Mouse (Mus musculus): Measurements from ENCODE around the gene Ccdc146. TPM values are rescaled to one million over a fixed set of nuclear protein-coding genes. Genes with fewer than 3 reads are reported as not detected.

Gene Ccdc146
- polyA plus RNA-seq, 1 experiment from 2014 or later, result 2.2 TPM

DNA sequence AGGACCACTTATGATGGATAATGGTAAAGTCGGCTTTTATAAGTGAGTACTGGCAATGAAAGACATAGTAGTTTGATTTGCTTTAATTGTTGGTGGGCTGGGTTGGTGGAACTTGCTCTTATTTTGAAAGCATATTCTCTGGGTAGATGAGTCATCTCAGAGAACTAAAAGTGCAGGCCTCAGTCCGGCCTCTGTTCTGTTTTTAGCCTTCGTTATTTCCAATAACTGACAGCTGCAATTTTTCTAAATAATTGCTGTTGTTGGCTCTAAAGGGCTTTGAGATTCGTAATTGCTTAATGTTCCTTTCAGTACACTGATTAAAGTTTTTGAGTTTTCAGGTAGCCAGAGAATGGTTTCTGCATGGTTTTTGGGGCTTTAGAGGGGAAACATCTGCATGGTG is 153.7 kb downstream of the Ccdc146 start:
- WGBS (ENCODE audit: insufficient replicate concordance), result 69% methylated on average over 4 of the region's 4 CpGs
- no peaks in the 10 kb centered on the region for H3K36me3 ChIP-seq (ENCODE audit: control insufficient read depth, insufficient read depth, low read length)
- H3K27ac ChIP-seq (ENCODE audit: low read depth, low read length), result no peak overlapping the region

DNA sequence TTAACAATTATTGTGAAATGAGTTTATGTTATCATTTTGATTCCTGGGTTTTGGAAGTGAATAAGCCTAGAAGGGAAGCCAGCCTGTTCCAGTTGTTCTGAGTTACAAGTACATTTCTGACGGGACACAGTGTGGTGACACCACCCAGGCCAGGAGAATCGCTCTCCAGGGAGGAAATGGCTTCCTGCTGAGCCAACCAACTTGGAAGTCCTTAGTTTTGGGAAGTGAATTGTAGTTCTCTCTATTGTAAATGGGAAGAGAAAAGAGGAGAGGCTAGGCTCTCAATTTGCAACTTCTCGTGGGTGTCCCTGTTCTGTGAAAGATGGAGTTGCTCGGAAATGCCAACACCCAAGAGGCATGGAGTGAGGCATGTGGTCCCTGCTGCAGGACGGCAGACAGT is 155.0 kb downstream of the Ccdc146 start:
- Histone ChIP-seq H3K4me3 (ENCODE audit: low read depth, low read length) (no peak overlapping the region), H3K36me3 (ENCODE audit: control insufficient read depth, insufficient read depth, low read length) (no peaks in the 10 kb centered on the region), H3K27ac (ENCODE audit: low read depth, low read length) (no peak overlapping the region), H3K4me1 (ENCODE audit: control insufficient read depth, insufficient read depth, low read length) (no peaks in the 10 kb centered on the region), H3K9me3 (replicated peaks; ENCODE audit: control insufficient read depth, low read length) (no peaks in the 10 kb centered on the region), H3K27me3 (ENCODE audit: control insufficient read depth, insufficient read depth, low read length) (no peaks in the 10 kb centered on the region), H3K9ac (ENCODE audit: low read depth, low read length) (no peak overlapping the region), H3K4me2 (no peak overlapping the region)
- WGBS (ENCODE audit: insufficient replicate concordance), result 70% methylated on average over 5 of the region's 5 CpGs
- no peak for ATAC-seq (replicated peaks; ENCODE audit: insufficient number of reproducible peaks, low FRiP score, low TSS enrichment)

More for the DNA sequence above, 153.7 kb downstream of the Ccdc146 start:
- H3K27me3 ChIP-seq (ENCODE audit: control insufficient read depth, insufficient read depth, low read length), result no peaks in the 10 kb centered on the region
- H3K9me3 ChIP-seq (replicated peaks; ENCODE audit: control insufficient read depth, low read length), result no peaks in the 10 kb centered on the region
- no peak overlapping the region for H3K4me2 ChIP-seq
- no peaks in the 10 kb centered on the region for H3K4me1 ChIP-seq (ENCODE audit: control insufficient read depth, insufficient read depth, low read length)
- H3K4me3 ChIP-seq (ENCODE audit: low read depth, low read length), result no peak overlapping the region
- no peak overlapping the region for H3K9ac ChIP-seq (ENCODE audit: low read depth, low read length)
- ATAC-seq (replicated peaks; ENCODE audit: insufficient number of reproducible peaks, low FRiP score, low TSS enrichment), result no peak

DNA sequence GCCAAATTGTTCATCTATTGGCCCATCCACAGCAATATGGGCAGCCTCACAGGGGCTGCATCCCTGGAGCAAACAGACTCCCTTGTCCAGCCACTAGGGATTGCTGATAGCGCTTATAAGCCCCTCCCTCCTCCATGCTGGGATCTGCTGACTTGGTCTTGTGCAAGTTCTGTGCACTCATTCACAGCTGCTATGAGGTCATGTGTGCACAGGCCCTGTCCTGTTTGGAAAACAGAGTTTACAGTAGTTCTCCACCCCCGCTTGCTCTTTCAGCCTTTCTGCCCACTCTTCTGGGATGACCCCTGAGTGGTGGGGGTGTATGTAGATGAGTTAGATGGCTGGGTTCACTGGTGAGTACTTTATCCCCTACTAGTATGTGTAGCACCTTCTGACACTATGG is 157.4 kb downstream of the Ccdc146 start:
- no peak overlapping the region for H3K27ac ChIP-seq (ENCODE audit: low read depth, low read length)
- H3K4me3 ChIP-seq (ENCODE audit: low read depth, low read length), result no peak overlapping the region
- no peak for ATAC-seq (replicated peaks; ENCODE audit: insufficient number of reproducible peaks, low FRiP score, low TSS enrichment)
- no peaks in the 10 kb centered on the region for H3K27me3 ChIP-seq (ENCODE audit: control insufficient read depth, insufficient read depth, low read length)
- no peak overlapping the region for H3K9ac ChIP-seq (ENCODE audit: low read depth, low read length)
- H3K9me3 ChIP-seq (replicated peaks; ENCODE audit: control insufficient read depth, low read length), result no peaks in the 10 kb centered on the region
- H3K36me3 ChIP-seq (ENCODE audit: control insufficient read depth, insufficient read depth, low read length), result no peaks in the 10 kb centered on the region
- H3K4me2 ChIP-seq, result no peak overlapping the region
- 82% methylated on average over 2 of the region's 2 CpGs for WGBS (ENCODE audit: insufficient replicate concordance)
- no peaks in the 10 kb centered on the region for H3K4me1 ChIP-seq (ENCODE audit: control insufficient read depth, insufficient read depth, low read length)

DNA sequence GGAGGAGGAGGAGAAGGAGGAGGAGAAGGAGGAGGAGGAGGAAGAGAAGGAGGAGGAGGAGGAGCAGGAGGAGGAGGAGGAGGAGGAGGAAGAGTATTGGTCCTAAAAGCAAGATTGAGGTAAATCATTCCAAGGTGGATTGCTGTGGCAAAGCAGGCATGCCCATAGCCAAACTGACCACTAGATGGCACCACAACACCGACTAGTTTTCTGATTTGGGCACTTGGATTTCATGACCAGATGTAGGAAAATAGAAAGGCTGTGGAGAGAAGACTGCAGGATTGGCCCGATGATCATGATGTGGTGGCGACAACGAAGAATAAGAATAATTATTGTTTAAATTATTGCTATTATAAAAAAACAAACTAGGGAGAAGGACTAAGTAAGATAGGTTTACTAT is 159.4 kb downstream of the Ccdc146 start:
- Histone ChIP-seq H3K4me3 (ENCODE audit: low read depth, low read length) (no peak overlapping the region), H3K27ac (ENCODE audit: low read depth, low read length) (no peak overlapping the region), H3K27me3 (ENCODE audit: control insufficient read depth, insufficient read depth, low read length) (no peaks in the 10 kb centered on the region), H3K4me2 (no peak overlapping the region), H3K4me1 (ENCODE audit: control insufficient read depth, insufficient read depth, low read length) (no peaks in the 10 kb centered on the region), H3K9ac (ENCODE audit: low read depth, low read length) (no peak overlapping the region), H3K36me3 (ENCODE audit: control insufficient read depth, insufficient read depth, low read length) (no peaks in the 10 kb centered on the region), H3K9me3 (replicated peaks; ENCODE audit: control insufficient read depth, low read length) (no peaks in the 10 kb centered on the region)
- ATAC-seq (replicated peaks; ENCODE audit: insufficient number of reproducible peaks, low FRiP score, low TSS enrichment), result no peak
- WGBS (ENCODE audit: insufficient replicate concordance), result 24% methylated on average over 4 of the region's 4 CpGs

DNA sequence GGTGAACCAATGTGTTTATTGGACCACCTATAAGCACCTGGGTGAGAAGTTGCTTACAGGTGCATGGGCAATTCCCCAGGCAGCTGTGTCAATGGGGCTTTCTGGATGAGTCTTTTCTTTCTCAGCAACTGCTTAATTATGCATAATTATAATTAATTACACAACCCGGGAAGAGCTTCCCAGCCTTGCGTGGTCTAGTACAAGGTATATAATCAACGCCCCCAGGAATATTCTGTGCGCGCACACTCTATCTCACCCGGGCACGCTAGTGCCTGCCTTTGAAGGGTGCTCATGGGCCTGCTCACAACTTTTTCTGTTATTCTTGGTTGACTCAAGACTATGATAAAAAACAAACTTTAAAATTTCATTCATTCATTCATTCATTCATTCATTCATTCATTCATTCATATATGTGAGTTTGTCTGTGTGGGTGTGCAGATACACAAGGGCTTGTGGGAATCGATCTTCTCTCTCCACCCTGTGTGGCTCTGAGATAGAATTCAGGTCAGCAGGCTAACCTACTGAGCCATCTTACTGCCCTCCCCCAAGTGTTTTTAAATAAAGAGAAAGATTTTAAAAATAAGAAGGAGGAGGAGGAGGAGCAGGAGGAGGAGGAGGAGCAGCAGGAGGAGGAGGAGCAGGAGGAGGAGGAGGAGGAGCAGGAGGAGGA is 160.0 kb downstream of the Ccdc146 start:
- no peaks in the 10 kb centered on the region for H3K4me1 ChIP-seq (ENCODE audit: control insufficient read depth, insufficient read depth, low read length)
- H3K9ac ChIP-seq (ENCODE audit: low read depth, low read length), result no peak overlapping the region
- H3K4me2 ChIP-seq, result no peak overlapping the region
- H3K27ac ChIP-seq (ENCODE audit: low read depth, low read length), result no peak overlapping the region
- no peak overlapping the region for H3K4me3 ChIP-seq (ENCODE audit: low read depth, low read length)
- no peaks in the 10 kb centered on the region for H3K9me3 ChIP-seq (replicated peaks; ENCODE audit: control insufficient read depth, low read length)
- 81% methylated on average over 8 of the region's 8 CpGs for WGBS (ENCODE audit: insufficient replicate concordance)
- ATAC-seq (replicated peaks; ENCODE audit: insufficient number of reproducible peaks, low FRiP score, low TSS enrichment), result no peak
- H3K36me3 ChIP-seq (ENCODE audit: control insufficient read depth, insufficient read depth, low read length), result no peaks in the 10 kb centered on the region
- no peaks in the 10 kb centered on the region for H3K27me3 ChIP-seq (ENCODE audit: control insufficient read depth, insufficient read depth, low read length)

DNA sequence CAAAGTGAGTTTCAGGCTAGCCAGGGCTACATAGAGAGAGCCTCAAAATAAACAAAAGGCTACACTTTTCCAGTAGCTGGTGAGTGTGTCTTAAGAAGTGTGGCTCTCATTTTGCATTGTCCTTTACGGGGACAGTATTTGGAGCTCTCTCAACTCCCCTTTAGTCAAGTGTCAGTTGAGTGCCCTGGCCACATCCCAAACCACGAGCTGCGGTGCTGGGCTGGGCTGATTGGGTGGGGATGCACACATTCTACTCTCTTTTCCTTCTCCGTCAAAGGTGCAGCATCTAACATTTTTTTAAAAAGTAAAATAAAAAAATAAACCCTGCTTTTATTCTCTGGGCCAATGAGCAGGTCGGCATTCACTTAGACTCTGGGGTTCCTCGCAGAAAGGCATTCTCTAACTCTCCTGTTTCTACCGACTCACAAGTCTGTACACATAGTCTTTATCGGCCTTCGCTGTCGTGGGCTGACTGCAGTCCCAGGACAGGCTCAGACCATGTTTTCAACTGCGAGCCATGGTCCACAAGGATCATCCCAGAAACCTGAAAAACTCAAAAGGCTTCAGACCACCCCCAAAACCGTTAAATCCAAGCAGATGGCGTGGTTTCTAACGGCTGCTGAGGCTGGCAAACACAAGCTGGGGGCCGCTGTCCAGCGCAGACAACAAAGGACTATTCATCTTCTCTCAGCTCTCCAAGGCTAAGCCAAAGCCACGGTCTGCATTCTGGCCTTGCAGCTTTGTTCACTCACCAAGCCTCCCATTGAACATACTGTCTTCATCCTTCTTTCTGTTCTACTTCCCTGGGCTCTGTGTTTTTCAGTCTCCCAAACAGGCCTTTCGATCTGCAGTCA is 161.0 kb downstream of the Ccdc146 start:
- H3K4me2 ChIP-seq, result no peak overlapping the region
- 63% methylated on average over 18 of the region's 18 CpGs for WGBS (ENCODE audit: insufficient replicate concordance)
- no peak for ATAC-seq (replicated peaks; ENCODE audit: insufficient number of reproducible peaks, low FRiP score, low TSS enrichment)
- no peak overlapping the region for H3K9ac ChIP-seq (ENCODE audit: low read depth, low read length)
- no peaks in the 10 kb centered on the region for H3K9me3 ChIP-seq (replicated peaks; ENCODE audit: control insufficient read depth, low read length)
- no peak overlapping the region for H3K27ac ChIP-seq (ENCODE audit: low read depth, low read length)
- no peak overlapping the region for H3K4me3 ChIP-seq (ENCODE audit: low read depth, low read length)
- H3K4me1 ChIP-seq (ENCODE audit: control insufficient read depth, insufficient read depth, low read length), result no peaks in the 10 kb centered on the region
- no peaks in the 10 kb centered on the region for H3K36me3 ChIP-seq (ENCODE audit: control insufficient read depth, insufficient read depth, low read length)
- H3K27me3 ChIP-seq (ENCODE audit: control insufficient read depth, insufficient read depth, low read length), result no peaks in the 10 kb centered on the region

DNA sequence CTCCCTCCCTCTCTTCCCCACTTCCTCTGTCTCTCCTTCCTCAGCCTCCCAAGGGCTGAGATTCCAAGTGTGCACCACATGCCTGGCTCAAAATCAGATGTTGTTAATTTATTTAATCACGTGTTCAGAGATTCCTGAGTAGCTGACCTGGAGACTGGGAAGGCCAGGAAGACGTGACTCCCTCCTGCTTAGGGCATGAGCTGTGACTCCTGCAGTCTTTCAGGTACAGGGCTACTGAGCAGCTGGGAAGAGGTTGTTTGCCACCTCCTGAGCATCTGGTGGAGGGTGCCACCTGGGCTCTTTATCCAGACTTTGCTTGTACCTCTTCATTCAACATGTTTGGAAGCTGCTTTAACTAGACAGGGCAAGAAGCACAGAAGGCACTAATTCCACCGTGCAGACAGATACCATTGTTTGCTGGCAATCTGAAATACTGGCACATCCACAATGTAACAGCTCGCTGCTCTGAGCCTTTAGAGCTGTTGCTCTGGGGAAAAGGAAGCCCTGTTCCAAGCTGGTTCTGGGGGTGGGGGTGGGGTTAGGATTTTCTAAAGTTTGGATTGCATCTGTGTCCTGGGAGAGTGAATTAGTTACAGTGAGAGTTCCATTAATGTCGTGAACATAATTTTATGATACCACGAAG is 163.2 kb downstream of the Ccdc146 start:
- Histone ChIP-seq H3K27ac (ENCODE audit: low read depth, low read length) (no peak overlapping the region), H3K27me3 (ENCODE audit: control insufficient read depth, insufficient read depth, low read length) (no peaks in the 10 kb centered on the region), H3K9ac (ENCODE audit: low read depth, low read length) (no peak overlapping the region), H3K9me3 (replicated peaks; ENCODE audit: control insufficient read depth, low read length) (no peaks in the 10 kb centered on the region), H3K4me2 (no peak overlapping the region), H3K4me1 (ENCODE audit: control insufficient read depth, insufficient read depth, low read length) (no peaks in the 10 kb centered on the region), H3K36me3 (ENCODE audit: control insufficient read depth, insufficient read depth, low read length) (no peaks in the 10 kb centered on the region), H3K4me3 (ENCODE audit: low read depth, low read length) (no peak overlapping the region)
- WGBS (ENCODE audit: insufficient replicate concordance), result 56% methylated on average over 6 of the region's 6 CpGs
- ATAC-seq (replicated peaks; ENCODE audit: insufficient number of reproducible peaks, low FRiP score, low TSS enrichment), result no peak

DNA sequence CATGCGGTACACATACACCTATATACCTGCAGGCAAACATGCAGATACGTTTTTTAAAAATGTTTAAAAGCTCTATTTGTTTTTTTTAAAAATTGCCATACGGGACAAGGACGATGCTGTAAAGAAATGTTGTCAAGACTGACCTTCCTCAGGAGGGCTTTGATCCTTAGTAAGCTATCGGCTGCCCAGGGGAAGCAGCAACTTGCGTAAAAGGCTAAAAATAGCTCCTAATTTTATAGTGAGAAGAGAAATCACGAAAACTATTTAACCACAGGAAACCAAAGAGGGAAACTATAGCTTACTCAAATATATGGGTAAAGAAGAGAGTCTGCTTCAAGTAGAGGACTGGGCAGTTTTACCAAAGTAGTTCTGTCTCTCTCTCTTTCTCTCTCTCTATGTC is 163.7 kb downstream of the Ccdc146 start:
- Histone ChIP-seq H3K4me2 (no peak overlapping the region), H3K9ac (ENCODE audit: low read depth, low read length) (no peak overlapping the region), H3K9me3 (replicated peaks; ENCODE audit: control insufficient read depth, low read length) (no peaks in the 10 kb centered on the region), H3K4me3 (ENCODE audit: low read depth, low read length) (no peak overlapping the region), H3K4me1 (ENCODE audit: control insufficient read depth, insufficient read depth, low read length) (no peaks in the 10 kb centered on the region), H3K27me3 (ENCODE audit: control insufficient read depth, insufficient read depth, low read length) (no peaks in the 10 kb centered on the region), H3K36me3 (ENCODE audit: control insufficient read depth, insufficient read depth, low read length) (no peaks in the 10 kb centered on the region), H3K27ac (ENCODE audit: low read depth, low read length) (no peak overlapping the region)
- no peak for ATAC-seq (replicated peaks; ENCODE audit: insufficient number of reproducible peaks, low FRiP score, low TSS enrichment)
- WGBS (ENCODE audit: insufficient replicate concordance), result 65% methylated on average over 7 of the region's 7 CpGs

Measured in heart, embryonic 11.5 days (tissue).